Mouse (Mus musculus): ENCODE results near the gene Kit. TPM values are rescaled to one million over a fixed set of nuclear protein-coding genes. Genes with fewer than 3 reads are reported as not detected.

Gene Kit
- 1 to 10 TPM; 2.8 to 3.2 TPM for total RNA-seq (2021)
- long read RNA-seq, experiment 1, partial matches to known transcripts, result 2 of 2 reads
- long read RNA-seq, experiment 1, other reads (novel, unspliced or antisense), result 0 of 2 reads
- long read RNA-seq, experiment 2, partial matches to known transcripts, result 1 of 1 reads
- long read RNA-seq, experiment 2, other reads (novel, unspliced or antisense), result 0 of 1 reads

- DNase-seq, result peak; percentile 56 to 64
These were observed at the start of gene Kit for GRCm38 (mm10) chr5:75574852-75575566. TSS of gene Kit (plus strand) at chr5:75574916.

GRCm38 (mm10) chr5:75536156-75536555 is 38.6 kb upstream of the Kit start:
- DNase-seq, result no peak

GRCm38 (mm10) chr5:75537717-75538116 is 37.0 kb upstream of the Kit start:
- no peak for DNase-seq

GRCm38 (mm10) chr5:75538458-75538857 is 36.3 kb upstream of the Kit start:
- DNase-seq, result no peak

GRCm38 (mm10) chr5:75539098-75539497 is 35.6 kb upstream of the Kit start:
- peak in 1 of 2 experiments; percentile 4 for DNase-seq

GRCm38 (mm10) chr5:75543757-75544156 is 31.0 kb upstream of the Kit start:
- DNase-seq, result no peak

- DNase-seq, result no peak
These were observed 30.0 kb upstream of the Kit start for GRCm38 (mm10) chr5:75544472-75545264.

GRCm38 (mm10) chr5:75545265-75545643 is 29.5 kb upstream of the Kit start:
- no peak for DNase-seq

GRCm38 (mm10) chr5:75553021-75553420 is 21.7 kb upstream of the Kit start:
- DNase-seq, result no peak

- DNase-seq, result no peak
These were observed 17.1 kb upstream of the Kit start for GRCm38 (mm10) chr5:75557636-75558035.

GRCm38 (mm10) chr5:75559291-75559690 is 15.4 kb upstream of the Kit start:
- DNase-seq, result no peak

GRCm38 (mm10) chr5:75561231-75561630 is 13.5 kb upstream of the Kit start:
- no peak for DNase-seq

GRCm38 (mm10) chr5:75574151-75574851 is 415 bp upstream of the Kit start:
- no peak for DNase-seq

- peak; percentile 42 for DNase-seq
These were observed 1.1 kb downstream of the Kit start for GRCm38 (mm10) chr5:75575567-75576515.

- DNase-seq, result no peak
These were observed 2.0 kb downstream of the Kit start for GRCm38 (mm10) chr5:75576741-75577140.

- DNase-seq, result peak in 1 of 2 experiments; percentile 20
These were observed 3.4 kb downstream of the Kit start for GRCm38 (mm10) chr5:75578141-75578540.

- DNase-seq, result no peak
These were observed 4.5 kb downstream of the Kit start for GRCm38 (mm10) chr5:75579244-75579643.

GRCm38 (mm10) chr5:75579646-75580268 is 5.0 kb downstream of the Kit start:
- no peak for DNase-seq

GRCm38 (mm10) chr5:75581926-75582325 is 7.2 kb downstream of the Kit start:
- no peak for DNase-seq

- DNase-seq, result no peak
These were observed 13.1 kb downstream of the Kit start for GRCm38 (mm10) chr5:75587781-75588180.
